Mouse (Mus musculus) kidney, adult 11 months (tissue): ENCODE results near the gene Slc41a3.

Experiments
- DNase-seq: peaks from one replicate; pipeline ENCODE4 v3.0.0; 2022

Gene Slc41a3

GRCm38 (mm10) chr6:90604533-90605297 is at the start of gene Slc41a3:
TSS of gene Slc41a3 (plus strand) at chr6:90604725.
- DNase-seq, result peak; percentile 93

GRCm38 (mm10) chr6:90556534-90557058 is 47.9 kb upstream of the Slc41a3 start:
- peak; percentile 29 for DNase-seq

GRCm38 (mm10) chr6:90557077-90557476 is 47.4 kb upstream of the Slc41a3 start:
- no peak for DNase-seq

- no peak for DNase-seq
Measured at GRCm38 (mm10) chr6:90557829-90558693, 46.5 kb upstream of the Slc41a3 start.

GRCm38 (mm10) chr6:90560390-90561058 is 44.0 kb upstream of the Slc41a3 start:
- DNase-seq, result no peak

GRCm38 (mm10) chr6:90561234-90561781 is 43.2 kb upstream of the Slc41a3 start:
- DNase-seq, result no peak

- no peak for DNase-seq
Measured at GRCm38 (mm10) chr6:90564240-90564639, 40.3 kb upstream of the Slc41a3 start.

GRCm38 (mm10) chr6:90565357-90566215 is 38.9 kb upstream of the Slc41a3 start:
- DNase-seq, result no peak

GRCm38 (mm10) chr6:90567486-90567885 is 37.0 kb upstream of the Slc41a3 start:
- DNase-seq, result no peak

- no peak for DNase-seq
Measured at GRCm38 (mm10) chr6:90567928-90568327, 36.6 kb upstream of the Slc41a3 start.

GRCm38 (mm10) chr6:90568721-90569120 is 35.8 kb upstream of the Slc41a3 start:
- DNase-seq, result no peak

- DNase-seq, result no peak
Measured at GRCm38 (mm10) chr6:90569736-90570383, 34.7 kb upstream of the Slc41a3 start.

- DNase-seq, result peak; percentile 48
Measured at GRCm38 (mm10) chr6:90570392-90570791, 34.1 kb upstream of the Slc41a3 start.

- peak; percentile 76 for DNase-seq
Measured at GRCm38 (mm10) chr6:90575261-90575715, 29.2 kb upstream of the Slc41a3 start.

- no peak for DNase-seq
Measured at GRCm38 (mm10) chr6:90578174-90578573, 26.4 kb upstream of the Slc41a3 start.

GRCm38 (mm10) chr6:90582331-90582730 is 22.2 kb upstream of the Slc41a3 start:
- DNase-seq, result no peak

- no peak for DNase-seq
Measured at GRCm38 (mm10) chr6:90588113-90588512, 16.4 kb upstream of the Slc41a3 start.

GRCm38 (mm10) chr6:90590707-90591106 is 13.8 kb upstream of the Slc41a3 start:
- no peak for DNase-seq

- DNase-seq, result no peak
Measured at GRCm38 (mm10) chr6:90594972-90595371, 9.6 kb upstream of the Slc41a3 start.

- no peak for DNase-seq
Measured at GRCm38 (mm10) chr6:90597060-90597459, 7.5 kb upstream of the Slc41a3 start.

GRCm38 (mm10) chr6:90597592-90597991 is 6.9 kb upstream of the Slc41a3 start:
- peak; percentile 81 for DNase-seq
